Mouse (Mus musculus) neural tube, embryonic 15.5 days (tissue): ENCODE measurements around the gene Acp5. TPM values are rescaled to one million over a fixed set of nuclear protein-coding genes. Genes with fewer than 3 reads are reported as not detected.

Experiments
- ATAC-seq: fragments of 200-750 bp; cut with Nextera tagmentation; 2 replicates; pipeline ENCODE4 v1.8.0; 2017; ENCODE audit warnings: mild to moderate bottlenecking, moderate TSS enrichment, moderate library complexity; ENCODE audit not compliant: low FRiP score
- H3K27ac ChIP-seq: fragments of 300-500 bp; sonication (generic); replicated peaks from 2 replicates; pipeline ENCODE4 v1.5.1; 2015; ENCODE audit warnings: mild to moderate bottlenecking, inconsistent platforms
- H3K27me3 ChIP-seq: fragments of 300-500 bp; sonication (generic); replicated peaks from 2 replicates; pipeline ENCODE4 v1.6.1; 2015; ENCODE audit warnings: inconsistent platforms
- H3K36me3 ChIP-seq: fragments of 300-500 bp; sonication (generic); 2 replicates; pipeline ENCODE4 v1.6.1; 2015; ENCODE audit warnings: inconsistent platforms
- H3K4me1 ChIP-seq: fragments of 300-500 bp; sonication (generic); 2 replicates; pipeline ENCODE4 v1.6.1; 2015; ENCODE audit warnings: inconsistent platforms
- H3K4me2 ChIP-seq: fragments of 300-500 bp; sonication (generic); 2 replicates; pipeline ENCODE4 v1.6.1; 2015; ENCODE audit warnings: inconsistent platforms, mild to moderate bottlenecking, moderate library complexity
- H3K4me3 ChIP-seq: fragments of 300-500 bp; sonication (generic); replicated peaks from 2 replicates; pipeline ENCODE4 v1.5.1; 2015; ENCODE audit warnings: mild to moderate bottlenecking, inconsistent platforms
- H3K9ac ChIP-seq: fragments of 300-500 bp; sonication (generic); replicated peaks from 2 replicates; pipeline ENCODE4 v1.6.1; 2015; ENCODE audit warnings: mild to moderate bottlenecking, inconsistent platforms
- H3K9me3 ChIP-seq: fragments of 300-500 bp; sonication (generic); replicated peaks from 2 replicates; pipeline ENCODE4 v1.6.1; 2016; ENCODE audit warnings: inconsistent platforms
- WGBS: fragments of 180-500 bp; shearing (Covaris S2); methylation state at CpG from one replicate; pipeline ENCODE4 v1.1.7; 2015; ENCODE audit warnings: mixed read lengths; 5-methylcytosine and 5-hydroxymethylcytosine counted together
- microRNA-seq: library from miRNA; unstranded; fragments of <30 nt; microRNA quantifications from one replicate; pipeline ENCODE4, GENCODE M21; 2017
- polyA plus RNA-seq: library from polyadenylated mRNA; unstranded; fragments of >200 nt; fragmentation: Nextera tagmentation; extraction: Ambion mirVana; gene quantifications from 2 replicates; pipeline ENCODE4 v1.2.1, GENCODE M21; 2015

Acp5 gene
- polyA plus RNA-seq, 1 experiment from 2014 or later: 1.0 TPM

- ATAC-seq: no peak
- Histone ChIP-seq H3K27ac (no peak overlapping the region), H3K9me3 (no peaks in the 10 kb centered on the region), H3K27me3 (peaks cover 3% of the 10 kb centered on the region; the same call in 1 of the 2 replicates), H3K4me2 (no peak overlapping the region), H3K4me3 (no peak overlapping the region), H3K9ac (no peak overlapping the region), H3K36me3 (no peaks in the 10 kb centered on the region), H3K4me1 (peaks cover 17% of the 10 kb centered on the region)
- 98% methylated on average over 7 of the region's 7 CpGs for WGBS
Measured at GRCm38 (mm10) chr9:22089281-22089680, 46.2 kb downstream of the Acp5 start.

GRCm38 (mm10) chr9:22087034-22087618 is 48.4 kb downstream of the Acp5 start:
- H3K9ac ChIP-seq: no peak overlapping the region
- no peak overlapping the region for H3K4me2 ChIP-seq
- H3K27ac ChIP-seq: no peak overlapping the region
- H3K27me3 ChIP-seq: no peaks in the 10 kb centered on the region
- H3K4me1 ChIP-seq: peaks cover 27% of the 10 kb centered on the region
- H3K9me3 ChIP-seq: no peaks in the 10 kb centered on the region
- no peak overlapping the region for H3K4me3 ChIP-seq
- WGBS: 85% methylated on average over 2 of the region's 2 CpGs
- no peak for ATAC-seq
- peaks cover 5% of the 10 kb centered on the region; the same call in 1 of the 2 replicates for H3K36me3 ChIP-seq

DNA sequence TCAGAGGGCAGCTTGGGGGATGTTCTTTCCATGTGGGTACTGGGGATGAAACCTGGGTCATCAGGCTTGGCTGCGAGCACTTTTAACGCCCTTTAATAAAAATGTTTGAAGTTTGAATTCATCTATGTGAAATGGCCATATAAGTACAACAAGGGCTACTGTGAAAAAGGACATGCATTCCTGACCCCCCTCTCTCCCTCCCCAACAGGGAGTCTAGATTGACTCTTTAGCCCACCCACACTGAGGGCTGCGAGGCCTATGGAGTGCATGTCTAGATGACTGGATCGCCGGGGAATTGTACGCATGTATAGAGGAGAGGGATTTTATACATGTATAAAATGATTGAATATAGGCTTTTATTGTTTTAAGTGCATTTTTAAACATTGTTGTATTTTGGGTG is 49.5 kb downstream of the Acp5 start:
- Histone ChIP-seq H3K9ac (peak overlapping the region; percentile 65), H3K36me3 (peaks cover 6% of the 10 kb centered on the region; the same call in 1 of the 2 replicates), H3K4me2 (peak overlapping the region; percentile 78), H3K4me1 (peaks cover 27% of the 10 kb centered on the region), H3K27me3 (no peaks in the 10 kb centered on the region), H3K9me3 (no peaks in the 10 kb centered on the region), H3K4me3 (peak overlapping the region; percentile 63), H3K27ac (peak overlapping the region; percentile 86)
- no peak for ATAC-seq
- WGBS: 83% methylated on average over 6 of the region's 6 CpGs

DNA sequence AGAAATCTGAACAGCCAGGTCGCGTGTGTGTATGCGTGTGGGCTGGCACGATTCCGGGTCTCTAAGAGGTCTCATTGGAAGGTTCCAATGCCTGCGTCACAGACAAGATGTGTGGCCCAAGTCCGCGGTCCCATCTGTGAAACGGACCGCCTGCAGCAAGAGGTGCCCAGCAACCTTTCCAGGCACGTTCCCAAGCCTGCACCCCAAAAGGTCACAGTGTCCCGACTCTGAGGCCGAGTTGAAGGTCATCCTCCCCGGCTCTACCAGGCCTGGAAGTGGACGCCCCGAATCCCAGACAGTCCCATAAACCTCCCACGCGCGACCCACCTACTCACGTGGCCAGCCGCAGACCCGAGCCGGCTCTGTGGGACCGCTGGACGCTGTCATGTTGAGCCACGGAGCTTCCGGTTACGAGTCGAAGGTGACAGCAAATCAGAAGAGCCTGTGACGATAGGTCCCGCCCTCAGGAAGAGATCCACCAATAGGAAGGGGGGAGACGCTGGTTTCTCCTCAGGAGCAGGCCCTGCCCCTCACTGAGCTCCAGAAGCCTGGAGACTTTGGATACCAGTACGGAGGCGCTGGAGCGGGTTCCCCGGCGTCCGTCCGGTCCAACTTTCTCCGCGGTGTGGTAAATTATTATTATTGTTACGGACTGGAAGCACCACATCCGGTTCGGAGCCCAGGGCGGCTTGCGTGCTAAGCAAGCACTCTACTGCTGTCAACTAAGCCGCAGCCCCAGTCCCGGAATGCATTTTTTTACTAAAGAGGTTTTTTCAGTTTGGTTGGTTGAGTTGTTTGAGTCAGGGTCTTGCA is 50.3 kb downstream of the Acp5 start, which contains the start of gene Ecsit:
Gene Ecsit (minus strand): TSS at position 417 of the 813 bp plus-strand sequence.
- peaks cover 27% of the 10 kb centered on the region for H3K4me1 ChIP-seq
- H3K27me3 ChIP-seq: no peaks in the 10 kb centered on the region
- peak within 1 kb of the TSS; percentile 78 for H3K4me2 ChIP-seq
- H3K36me3 ChIP-seq: peaks cover 8% of the 10 kb centered on the region; the same call in 1 of the 2 replicates
- WGBS: under 1% methylated on average over 48 of the region's 48 CpGs
- H3K9ac ChIP-seq: peak within 1 kb of the TSS; percentile 65
- no peaks in the 10 kb centered on the region for H3K9me3 ChIP-seq
- peak within 1 kb of the TSS; percentile 63 for H3K4me3 ChIP-seq
- peak within 1 kb of the TSS; percentile 86 for H3K27ac ChIP-seq
- ATAC-seq: peak; percentile 99

DNA sequence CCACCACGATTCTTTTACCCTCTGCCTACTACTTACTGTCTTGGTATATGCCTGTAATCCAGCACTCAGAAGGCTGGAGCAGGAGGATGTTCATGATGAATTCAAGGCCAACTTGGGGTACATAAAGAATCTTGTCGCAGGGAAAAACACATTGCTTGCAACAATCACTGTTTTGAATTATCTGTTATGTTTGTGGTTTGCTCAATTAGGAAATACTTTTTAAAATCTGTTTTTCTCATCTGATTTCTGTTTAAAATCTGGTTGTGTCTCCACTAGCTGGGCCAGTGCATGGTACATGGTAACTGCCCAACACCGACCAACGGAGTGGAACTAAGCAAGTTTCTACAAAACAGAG is 50.9 kb downstream of the Acp5 start:
- peaks cover 12% of the 10 kb centered on the region; the same call in 1 of the 2 replicates for H3K36me3 ChIP-seq
- 32% methylated on average over 4 of the region's 4 CpGs for WGBS
- peak overlapping the region; percentile 63 for H3K4me3 ChIP-seq
- no peak for ATAC-seq
- peak overlapping the region; percentile 65 for H3K9ac ChIP-seq
- no peaks in the 10 kb centered on the region for H3K27me3 ChIP-seq
- H3K9me3 ChIP-seq: no peaks in the 10 kb centered on the region
- H3K27ac ChIP-seq: peak overlapping the region; percentile 86
- H3K4me1 ChIP-seq: peaks cover 27% of the 10 kb centered on the region
- peak overlapping the region; percentile 78 for H3K4me2 ChIP-seq

Small RNA genes within 50 kb of the gene (microRNA-seq; reads per million reads assigned to microRNA genes)
- not detected for gene Mir7084

Other genes starting within 250 kb of the Acp5 start
- 23.6 and 24.7 TPM in 2 replicates for gene Rab3d, start 217.5 kb downstream of the Acp5 start, polyA plus RNA-seq
- gene Ccdc159, start 208.2 kb downstream of the Acp5 start, polyA plus RNA-seq: 8.9 and 10.0 TPM in 2 replicates
- 52.8 and 54.6 TPM in 2 replicates for gene Tmem205, start 208.2 kb downstream of the Acp5 start, polyA plus RNA-seq
- gene Plppr2, start 198.7 kb downstream of the Acp5 start, polyA plus RNA-seq: 86.4 and 100 TPM in 2 replicates
- gene Swsap1, start 180.0 kb downstream of the Acp5 start, polyA plus RNA-seq: 9.5 and 10.8 TPM in 2 replicates
- gene Epor, start 172.2 kb downstream of the Acp5 start, polyA plus RNA-seq: 1.0 and 2.2 TPM in 2 replicates
- gene Rgl3, start 146.3 kb downstream of the Acp5 start, polyA plus RNA-seq: 1.6 and 4.6 TPM in 2 replicates
- gene Ccdc151, start 133.1 kb downstream of the Acp5 start, polyA plus RNA-seq: 4.0 and 4.5 TPM in 2 replicates
- 93.8 and 99.4 TPM in 2 replicates for gene Prkcsh, start 132.9 kb downstream of the Acp5 start, polyA plus RNA-seq
- 67.4 and 96.9 TPM in 2 replicates for gene Elavl3, start 83.7 kb downstream of the Acp5 start, polyA plus RNA-seq
- gene Gm49318, start 64.5 kb downstream of the Acp5 start, polyA plus RNA-seq: not detected in 2 replicates
- 17.3 and 18.6 TPM in 2 replicates for gene Zfp653, start 64.3 kb downstream of the Acp5 start, polyA plus RNA-seq
- 63.9 and 65.5 TPM in 2 replicates for gene Ecsit, start 50.3 kb downstream of the Acp5 start, polyA plus RNA-seq
- 0.84 and 34.2 TPM in 2 replicates for gene Cnn1, start 36.5 kb downstream of the Acp5 start, polyA plus RNA-seq
- gene Elof1, start 18.5 kb downstream of the Acp5 start, polyA plus RNA-seq: 183 and 193 TPM in 2 replicates
- 92.5 and 97.0 TPM in 2 replicates for gene Pigyl, start 21.1 kb upstream of the Acp5 start, polyA plus RNA-seq
- 0.42 and 0.58 TPM in 2 replicates for gene Zfp872, start 52.4 kb upstream of the Acp5 start, polyA plus RNA-seq
- 8.8 and 14.0 TPM in 2 replicates for gene Zfp809, start 90.0 kb upstream of the Acp5 start, polyA plus RNA-seq
- 6.8 and 7.6 TPM in 2 replicates for gene Zfp599, start 124.2 kb upstream of the Acp5 start, polyA plus RNA-seq
- gene Zfp810, start 171.9 kb upstream of the Acp5 start, polyA plus RNA-seq: 27.0 and 28.8 TPM in 2 replicates